ENCODE assay signal across 22 mouse cellular contexts in the genomic region with DNA sequence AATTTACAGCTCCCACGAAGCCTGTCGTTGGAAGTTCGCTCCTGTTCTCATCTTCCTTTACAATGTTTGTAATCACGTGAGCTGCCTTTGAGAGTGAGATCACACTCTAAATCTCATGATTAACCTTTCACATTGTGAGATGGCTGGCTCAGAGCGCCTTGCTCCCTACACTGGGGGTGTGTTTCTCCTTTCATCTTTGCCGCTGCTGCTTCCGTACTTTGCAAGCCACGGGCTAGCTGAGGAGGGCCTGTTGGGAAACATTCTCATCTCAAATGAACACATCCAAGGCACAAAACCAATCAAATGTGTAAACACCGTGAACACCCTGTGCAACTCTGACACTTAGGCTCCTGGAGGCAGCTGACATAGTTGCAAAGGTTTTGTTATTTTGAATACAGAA. TPM values are rescaled to one million over a fixed set of nuclear protein-coding genes. Genes with fewer than 3 reads are reported as not detected.
DNase-seq lines count a peak whose midpoint lies in the region; ATAC-seq lines count a peak whose summit lies in the region.
"Had no signal": no experiment of that assay in that cellular context is flagged by ENCODE, and none has a peak within 500 bp of the region (broad histone marks: within the 10 kb centered on the region; RNA-seq: fewer than 3 reads in every experiment).

No protein-coding gene starts in this region.

- peak; percentile 47 for DNase-seq in hindbrain, embryonic 10.5 days (ENCODE audit: low spot score)
- peak; percentile 49 for DNase-seq in neural tube, embryonic 10.5 days (ENCODE audit: extremely low spot score, low spot score)
- DNase-seq in embryo, embryonic 10.5 days (ENCODE audit: low spot score) = peak; percentile 69
- peak; percentile 55 for DNase-seq in midbrain, embryonic 14.5 days
- DNase-seq: gastrocnemius, postnatal 10 days; heart, postnatal 36 days; layer of hippocampus, adult 9-11 months; thymus, adult 2 months had no signal

- H3K4me2 ChIP-seq in hindbrain, embryonic 16.5 days (ENCODE audit: low read length) = no peak overlapping the region
- no peak overlapping the region for H3K4me2 ChIP-seq in neural tube, embryonic 15.5 days
- H3K4me2 ChIP-seq in midbrain, embryonic 14.5 days (ENCODE audit: low read length) = no peak overlapping the region
- H3K4me2 ChIP-seq: embryonic facial prominence, embryonic 13.5 days; liver, embryonic 11.5 days; neural tube, embryonic 12.5 days had no signal

- H3K36me3 ChIP-seq in hindbrain, embryonic 10.5 days = no peaks in the 10 kb centered on the region
- no peaks in the 10 kb centered on the region for H3K36me3 ChIP-seq in hindbrain, embryonic 16.5 days (ENCODE audit: control insufficient read depth, insufficient read depth, low read length)
- H3K36me3 ChIP-seq in neural tube, embryonic 15.5 days = no peaks in the 10 kb centered on the region
- no peaks in the 10 kb centered on the region for H3K36me3 ChIP-seq in midbrain, embryonic 14.5 days (ENCODE audit: control insufficient read depth, insufficient read depth, low read length)
- H3K36me3 ChIP-seq: embryonic facial prominence, embryonic 13.5 days; neural tube, embryonic 12.5 days had no signal

- no peak for ATAC-seq in hindbrain, embryonic 16.5 days
- ATAC-seq in neural tube, embryonic 15.5 days (ENCODE audit: low FRiP score) = no peak
- ATAC-seq in midbrain, embryonic 14.5 days (ENCODE audit: low FRiP score, low TSS enrichment) = no peak
- no peak for ATAC-seq in erythroblast, adult 5-6 weeks (replicated peaks; ENCODE audit: low FRiP score, poor library complexity, severe bottlenecking)
- ATAC-seq: inflammation-experienced regulatory T-cells, adult 6 months had no signal

- H3K9me3 ChIP-seq in hindbrain, embryonic 10.5 days = no peaks in the 10 kb centered on the region
- H3K9me3 ChIP-seq in hindbrain, embryonic 16.5 days (ENCODE audit: control insufficient read depth, low read length) = no peaks in the 10 kb centered on the region
- no peaks in the 10 kb centered on the region for H3K9me3 ChIP-seq in neural tube, embryonic 15.5 days (replicated peaks)
- H3K9me3 ChIP-seq in midbrain, embryonic 14.5 days (ENCODE audit: control insufficient read depth, low read length) = no peaks in the 10 kb centered on the region
- H3K9me3 ChIP-seq: embryonic facial prominence, embryonic 13.5 days; neural tube, embryonic 12.5 days had no signal

- no peak overlapping the region for H3K9ac ChIP-seq in hindbrain, embryonic 16.5 days (ENCODE audit: low read depth, low read length)
- H3K9ac ChIP-seq in neural tube, embryonic 15.5 days (replicated peaks) = no peak overlapping the region
- H3K9ac ChIP-seq in midbrain, embryonic 14.5 days (replicated peaks; ENCODE audit: low read length) = no peak overlapping the region
- H3K9ac ChIP-seq: embryonic facial prominence, embryonic 13.5 days; neural tube, embryonic 12.5 days had no signal

- H3K27ac ChIP-seq in hindbrain, embryonic 10.5 days = no peak overlapping the region
- H3K27ac ChIP-seq in hindbrain, embryonic 16.5 days (ENCODE audit: low read depth, low read length) = no peak overlapping the region
- no peak overlapping the region for H3K27ac ChIP-seq in neural tube, embryonic 15.5 days (replicated peaks)
- H3K27ac ChIP-seq in midbrain, embryonic 14.5 days (replicated peaks; ENCODE audit: low read depth, low read length) = no peak overlapping the region
- H3K27ac ChIP-seq: embryonic facial prominence, embryonic 13.5 days; neural tube, embryonic 12.5 days had no signal

- peaks cover 99% of the 10 kb centered on the region for H3K27me3 ChIP-seq in hindbrain, embryonic 10.5 days (ENCODE audit: insufficient read depth, poor library complexity, severe bottlenecking)
- peaks cover 67% of the 10 kb centered on the region for H3K27me3 ChIP-seq in hindbrain, embryonic 16.5 days (replicated peaks; ENCODE audit: control insufficient read depth, insufficient read depth, low read length)
- peaks cover 85% of the 10 kb centered on the region for H3K27me3 ChIP-seq in neural tube, embryonic 15.5 days (replicated peaks)
- peaks cover 70% of the 10 kb centered on the region for H3K27me3 ChIP-seq in midbrain, embryonic 14.5 days (ENCODE audit: control insufficient read depth, insufficient read depth, low read length)

- peaks cover 14% of the 10 kb centered on the region; the same call in 1 of the 2 replicates for H3K4me1 ChIP-seq in hindbrain, embryonic 10.5 days (replicated peaks)
- no peaks in the 10 kb centered on the region for H3K4me1 ChIP-seq in hindbrain, embryonic 16.5 days (ENCODE audit: control insufficient read depth, insufficient read depth, low read depth, low read length)
- no peaks in the 10 kb centered on the region for H3K4me1 ChIP-seq in neural tube, embryonic 15.5 days
- peaks cover 8% of the 10 kb centered on the region; the same call in 1 of the 2 replicates for H3K4me1 ChIP-seq in midbrain, embryonic 14.5 days (ENCODE audit: control insufficient read depth, insufficient read depth, low read length)
- H3K4me1 ChIP-seq: neural tube, embryonic 12.5 days had no signal

- H3K4me3 ChIP-seq in hindbrain, embryonic 10.5 days = peak overlapping the region; percentile 13; the same call in 1 of the 2 replicates
- H3K4me3 ChIP-seq in hindbrain, embryonic 16.5 days (ENCODE audit: low read length) = no peak overlapping the region
- H3K4me3 ChIP-seq in neural tube, embryonic 15.5 days (replicated peaks) = no peak overlapping the region
- no peak overlapping the region for H3K4me3 ChIP-seq in midbrain, embryonic 14.5 days (replicated peaks; ENCODE audit: low read depth, low read length)
- H3K4me3 ChIP-seq: embryonic facial prominence, embryonic 13.5 days; neural tube, embryonic 12.5 days had no signal

- WGBS in hindbrain, embryonic 10.5 days = under 1% methylated on average over 9 of the region's 9 CpGs
- 3% methylated on average over 9 of the region's 9 CpGs for WGBS in hindbrain, embryonic 16.5 days
- 1% methylated on average over 9 of the region's 9 CpGs for WGBS in neural tube, embryonic 15.5 days
- WGBS in midbrain, embryonic 14.5 days = under 1% methylated on average over 9 of the region's 9 CpGs

RNA-seq across cellular contexts. Expression of a gene that starts 40.5 kb away (rescaled TPM):
- polyA plus RNA-seq in hindbrain, embryonic 10.5 days (2016; fragmentation: Nextera tagmentation; extraction: Ambion mirVana) = 42.0 and 72.1 TPM in 2 replicates
- polyA plus RNA-seq in hindbrain, embryonic 16.5 days (2015; fragmentation: Nextera tagmentation; extraction: Ambion mirVana) = 1.0 and 4.2 TPM in 2 replicates
- 1.4 and 1.6 TPM in 2 replicates for polyA plus RNA-seq in neural tube, embryonic 15.5 days (2015; fragmentation: Nextera tagmentation; extraction: Ambion mirVana)
- 14.0 and 52.8 TPM in 2 replicates for polyA plus RNA-seq in midbrain, embryonic 14.5 days (2014; fragmentation: Nextera tagmentation; extraction: Ambion mirVana)
- total RNA-seq in erythroblast, adult 5-6 weeks (2015; ENCODE audit: low replicate concordance) = not detected in 2 replicates
- not detected in 2 replicates for total RNA-seq in erythroblast, adult 5-6 weeks (2017; ENCODE audit: low replicate concordance)
- total RNA-seq: adrenal gland, postnatal 4 days; heart, postnatal 36 days; left cerebral cortex, postnatal 10 days; megakaryocyte-erythroid progenitor cell, adult 5-6 weeks had no signal
- polyA plus RNA-seq: inflammation-experienced regulatory T-cells, adult 6 months; kidney, embryonic 16.5 days; liver, embryonic 11.5 days; lung, embryonic 16.5 days; small intestine, adult 2 months; stomach, embryonic 14.5 days had no signal
